Mouse (Mus musculus): ENCODE measurements around the gene Epha5.

- no peak for TF ChIP-seq CTCF (conservative IDR thresholded peaks at IDR 0.05; ENCODE audit: insufficient read depth, insufficient read length, low read depth, low read length)
- no peak for TF ChIP-seq POLR2A (IDR thresholded peaks at IDR 0.05; ENCODE audit: low read depth, low read length)
Observed at GRCm38 (mm10) chr5:84365334-84365733, 51.8 kb downstream of the Epha5 start.
